Mouse (Mus musculus) G1E (cell line): ENCODE results near the gene Mcoln3. TPM values are rescaled to one million over a fixed set of nuclear protein-coding genes. Genes with fewer than 3 reads are reported as not detected.

Experiments used
- ATAC-seq: 2 replicates; pipeline ENCODE4 v1.8.0; 2016; ENCODE audit warnings: mild to moderate bottlenecking; ENCODE audit not compliant: insufficient number of reproducible peaks, poor library complexity, low FRiP score, severe bottlenecking; ENCODE audit errors: extremely low read depth
- DNase-seq: peaks from one replicate; pipeline ENCODE4 v3.0.0; 2012; ENCODE audit warnings: low spot score
- H3K27me3 ChIP-seq: 2 replicates; pipeline ENCODE4 v1.6.1; 2012; ENCODE audit warnings: mild to moderate bottlenecking, low read length, inconsistent platforms; ENCODE audit not compliant: insufficient read depth
- H3K36me3 ChIP-seq: replicated peaks from 2 replicates; pipeline ENCODE3; 2012; ENCODE audit warnings: mild to moderate bottlenecking, inconsistent platforms
- H3K4me1 ChIP-seq: 2 replicates; pipeline ENCODE4 v1.6.1; 2012; ENCODE audit warnings: low read depth, low read length, inconsistent platforms, mixed read lengths; ENCODE audit not compliant: insufficient read depth
- H3K4me3 ChIP-seq: 2 replicates; pipeline ENCODE4 v1.5.1; 2012; ENCODE audit warnings: low read depth, mild to moderate bottlenecking, inconsistent platforms, low read length, moderate library complexity, mixed read lengths
- H3K9me3 ChIP-seq: replicated peaks from 2 replicates; pipeline ENCODE4 v1.6.1; 2012; ENCODE audit warnings: inconsistent platforms
- CTCF ChIP-seq: IDR thresholded peaks from 2 replicates; pipeline ENCODE4 v1.5.1; 2012; ENCODE audit warnings: low read depth, low read length, inconsistent platforms, mixed read lengths
- GATA1 ChIP-seq: IDR thresholded peaks from 2 replicates; pipeline ENCODE4 v1.6.1; 2012; ENCODE audit warnings: borderline replicate concordance, low read length, inconsistent platforms, mixed read lengths
- GATA2 ChIP-seq: IDR thresholded peaks from 2 replicates; pipeline ENCODE4 v1.6.1; 2012; ENCODE audit warnings: low read depth, low read length, inconsistent platforms, borderline replicate concordance
- POLR2AphosphoS5 ChIP-seq: IDR thresholded peaks from 2 replicates; pipeline ENCODE4 v1.6.1; 2012; ENCODE audit warnings: low read depth, low read length, inconsistent platforms; ENCODE audit not compliant: insufficient replicate concordance
- TAL1 ChIP-seq: conservative IDR thresholded peaks from 2 replicates; pipeline ENCODE4 v1.6.1; 2012; ENCODE audit warnings: low read depth, low read length, inconsistent platforms, mixed read lengths
- polyA plus RNA-seq: library from polyadenylated mRNA; stranded (reverse); fragments of >175 nt; gene quantifications from 2 replicates; pipeline ENCODE4 v1.2.3, GENCODE M21; 2012
- total RNA-seq, 2 experiments: library from RNA; stranded (forward) in 1 of 2; stranded (reverse) in 1 of 2; fragments of 200-1000 nt in 1 of 2; fragments of >200 nt in 1 of 2; fragmentation: Nextera tagmentation in 1 of 2; gene quantifications; 2 replicates each; pipeline ENCODE4 v1.2.3; 2014 to 2017

Mcoln3 gene
- total and polyA plus RNA-seq, 3 experiments: not detected

DNA sequence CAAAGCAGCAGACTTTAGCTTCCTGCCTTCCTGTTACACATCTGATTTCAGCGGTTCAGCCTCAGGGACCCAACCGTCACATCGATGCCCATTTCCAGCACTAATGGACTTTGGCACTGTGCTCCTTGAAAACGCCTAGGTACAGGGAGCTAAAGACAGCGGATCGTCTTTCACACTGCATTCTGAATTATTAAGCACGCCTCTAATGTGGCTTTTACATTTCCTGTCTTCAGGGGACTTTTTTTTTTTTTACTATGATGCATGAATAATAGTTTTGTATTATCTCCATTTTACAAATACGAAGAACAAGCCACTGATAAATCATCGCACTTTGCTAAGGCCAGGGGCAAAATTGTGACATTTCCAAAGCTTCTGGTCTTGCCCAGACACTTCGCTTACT is 68.8 kb downstream of the Mcoln3 start:
- no peaks in the 10 kb centered on the region for H3K9me3 ChIP-seq
- 0 out of 2 replicates have a peak, but pooled peaks cover 4% of the 10 kb centered on the region for H3K27me3 ChIP-seq
- no peaks in the 10 kb centered on the region for H3K36me3 ChIP-seq
- H3K4me3 ChIP-seq: no peak overlapping the region
- TF ChIP-seq POLR2AphosphoS5: no peak
- TF ChIP-seq GATA1: no peak
- no peak for TF ChIP-seq CTCF
- TF ChIP-seq GATA2: no peak
- TF ChIP-seq TAL1: no peak
- DNase-seq: no peak
- H3K4me1 ChIP-seq: no peaks in the 10 kb centered on the region
- no peak for ATAC-seq

DNA sequence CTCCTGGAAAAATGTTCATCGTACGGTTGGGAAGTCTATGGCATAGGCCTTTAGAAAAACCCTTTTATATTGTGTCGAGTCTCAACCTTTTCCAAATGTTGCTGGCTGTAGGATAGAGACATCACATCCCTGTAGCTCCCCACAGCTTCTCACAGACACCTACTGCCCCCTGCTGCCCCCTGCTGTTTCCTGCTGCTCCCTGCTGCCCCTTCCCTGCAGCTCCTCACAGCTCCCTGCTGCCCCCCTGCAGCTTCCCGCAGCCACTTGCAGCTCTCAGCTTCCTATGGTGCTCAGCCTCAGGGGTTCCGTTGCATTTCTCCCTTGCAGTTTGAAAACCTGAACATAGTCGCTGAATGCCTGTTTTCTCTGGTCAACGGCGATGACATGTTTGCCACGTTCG is 72.7 kb downstream of the Mcoln3 start:
- ATAC-seq (no peak), DNase-seq (no peak)
- Histone ChIP-seq H3K27me3 (no peaks in the 10 kb centered on the region), H3K4me1 (no peaks in the 10 kb centered on the region), H3K4me3 (no peak overlapping the region), H3K9me3 (no peaks in the 10 kb centered on the region), H3K36me3 (no peaks in the 10 kb centered on the region)
- TF ChIP-seq GATA2 (no peak), POLR2AphosphoS5 (no peak), CTCF (no peak), GATA1 (no peak), TAL1 (no peak)

Other genes starting within 250 kb of the Mcoln3 start
- 34.2 and 42.4 TPM in 2 replicates for gene Bcl10, start 194.6 kb upstream of the Mcoln3 start, total RNA-seq (2014; fragmentation: Nextera tagmentation)
- 51.3 and 53.9 TPM in 2 replicates for gene Bcl10, start 194.6 kb upstream of the Mcoln3 start, total RNA-seq (2017)
- 17.5 and 24.4 TPM in 2 replicates for gene Bcl10, start 194.6 kb upstream of the Mcoln3 start, polyA plus RNA-seq
- 24.8 and 26.9 TPM in 2 replicates for gene 2410004B18Rik, start 179.4 kb upstream of the Mcoln3 start, total RNA-seq (2014; fragmentation: Nextera tagmentation)
- 57.5 and 60.6 TPM in 2 replicates for gene 2410004B18Rik, start 179.4 kb upstream of the Mcoln3 start, total RNA-seq (2017)
- 45.9 and 57.4 TPM in 2 replicates for gene 2410004B18Rik, start 179.4 kb upstream of the Mcoln3 start, polyA plus RNA-seq
- 0.34 TPM in 1 of 2 replicates, not detected in the other for gene Syde2, start 129.6 kb upstream of the Mcoln3 start, total RNA-seq (2014; fragmentation: Nextera tagmentation)
- gene Syde2, start 129.6 kb upstream of the Mcoln3 start, total RNA-seq (2017): 0.12 and 0.76 TPM in 2 replicates
- 0.02 TPM in 1 of 2 replicates, not detected in the other for gene Syde2, start 129.6 kb upstream of the Mcoln3 start, polyA plus RNA-seq
- not detected in 2 replicates for gene Wdr63, start 9.3 kb upstream of the Mcoln3 start, total RNA-seq (2014; fragmentation: Nextera tagmentation)
- gene Wdr63, start 9.3 kb upstream of the Mcoln3 start, total RNA-seq (2017): 0.35 TPM in 1 of 2 replicates, not detected in the other
- not detected in 2 replicates for gene Wdr63, start 9.3 kb upstream of the Mcoln3 start, polyA plus RNA-seq
- not detected in 2 replicates for gene Mcoln2, start 32.4 kb downstream of the Mcoln3 start, total RNA-seq (2014; fragmentation: Nextera tagmentation)
- 0.12 and 0.66 TPM in 2 replicates for gene Mcoln2, start 32.4 kb downstream of the Mcoln3 start, total RNA-seq (2017)
- gene Mcoln2, start 32.4 kb downstream of the Mcoln3 start, polyA plus RNA-seq: not detected in 2 replicates
- not detected in 2 replicates for gene Lpar3, start 103.5 kb downstream of the Mcoln3 start, total RNA-seq (2014; fragmentation: Nextera tagmentation)
- 0.11 TPM in 1 of 2 replicates, not detected in the other for gene Lpar3, start 103.5 kb downstream of the Mcoln3 start, total RNA-seq (2017)
- gene Lpar3, start 103.5 kb downstream of the Mcoln3 start, polyA plus RNA-seq: not detected in 2 replicates